Mouse (Mus musculus) cortical plate, adult 2 months (tissue): ENCODE measurements around the gene Psmc4.

Source experiments
- CTCF ChIP-seq: fragments of 200-500 bp; IDR thresholded peaks from 2 replicates; pipeline ENCODE4 v1.5.1; 2011; ENCODE audit warnings: mild to moderate bottlenecking, control low read depth, low read length; ENCODE audit not compliant: insufficient read depth; ENCODE audit errors: extremely low read depth
- POLR2A ChIP-seq: fragments of 200-500 bp; IDR thresholded peaks from 2 replicates; pipeline ENCODE4 v1.6.1; 2011; ENCODE audit warnings: mild to moderate bottlenecking, low read length, control low read depth; ENCODE audit not compliant: insufficient read depth; ENCODE audit errors: extremely low read depth

GRCm38 (mm10) chr7:28059972-28060371 is 10.1 kb upstream of the Psmc4 start:
- no peak for TF ChIP-seq CTCF
- no peak for TF ChIP-seq POLR2A
